Mouse (Mus musculus) cortical plate, adult 2 months (tissue): Measurements from ENCODE around the gene Arhgap29.

Experiments used
- CTCF ChIP-seq: fragments of 200-500 bp; IDR thresholded peaks from 2 replicates; pipeline ENCODE4 v1.5.1; 2011; ENCODE audit warnings: mild to moderate bottlenecking, control low read depth, low read length; ENCODE audit not compliant: insufficient read depth; ENCODE audit errors: extremely low read depth
- POLR2A ChIP-seq: fragments of 200-500 bp; IDR thresholded peaks from 2 replicates; pipeline ENCODE4 v1.6.1; 2011; ENCODE audit warnings: mild to moderate bottlenecking, low read length, control low read depth; ENCODE audit not compliant: insufficient read depth; ENCODE audit errors: extremely low read depth

DNA sequence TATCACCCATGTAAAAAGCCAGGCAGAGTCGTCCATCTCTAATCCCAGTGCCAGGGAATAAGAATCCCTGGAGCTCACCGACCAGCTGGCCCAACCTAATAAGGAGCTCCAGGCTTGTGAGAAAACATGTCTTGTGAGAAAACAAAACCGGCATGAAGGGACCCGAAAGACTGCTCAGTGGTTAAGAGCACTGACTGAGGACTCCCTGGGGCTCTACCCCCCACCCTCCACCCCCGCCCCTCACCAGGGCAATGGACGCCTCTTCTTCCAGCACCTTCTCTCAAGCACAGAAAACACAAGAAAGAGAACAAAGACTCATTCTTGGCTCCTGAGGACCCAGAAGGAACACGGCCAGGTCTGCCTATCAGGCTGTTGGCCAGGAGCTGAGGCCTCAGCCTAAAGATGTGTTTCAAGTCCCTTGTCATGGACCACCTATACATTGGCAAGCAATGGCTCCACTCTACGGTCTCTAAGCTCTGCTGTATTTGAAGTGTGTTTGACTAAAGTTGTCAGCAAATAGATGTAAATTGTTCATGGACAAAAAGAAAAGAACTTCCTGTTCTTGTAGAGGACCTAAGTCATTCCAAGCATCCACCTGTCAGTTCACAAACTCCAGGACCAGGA lies 68.8 kb downstream of the Arhgap29 start:
- no peak for TF ChIP-seq CTCF
- TF ChIP-seq POLR2A: no peak
